Mouse (Mus musculus): ENCODE data around the gene Glyatl3. TPM values are rescaled to one million over a fixed set of nuclear protein-coding genes. Genes with fewer than 3 reads are reported as not detected.

Gene Glyatl3
- polyA plus RNA-seq, 1 experiment from 2014 or later = not detected

DNA sequence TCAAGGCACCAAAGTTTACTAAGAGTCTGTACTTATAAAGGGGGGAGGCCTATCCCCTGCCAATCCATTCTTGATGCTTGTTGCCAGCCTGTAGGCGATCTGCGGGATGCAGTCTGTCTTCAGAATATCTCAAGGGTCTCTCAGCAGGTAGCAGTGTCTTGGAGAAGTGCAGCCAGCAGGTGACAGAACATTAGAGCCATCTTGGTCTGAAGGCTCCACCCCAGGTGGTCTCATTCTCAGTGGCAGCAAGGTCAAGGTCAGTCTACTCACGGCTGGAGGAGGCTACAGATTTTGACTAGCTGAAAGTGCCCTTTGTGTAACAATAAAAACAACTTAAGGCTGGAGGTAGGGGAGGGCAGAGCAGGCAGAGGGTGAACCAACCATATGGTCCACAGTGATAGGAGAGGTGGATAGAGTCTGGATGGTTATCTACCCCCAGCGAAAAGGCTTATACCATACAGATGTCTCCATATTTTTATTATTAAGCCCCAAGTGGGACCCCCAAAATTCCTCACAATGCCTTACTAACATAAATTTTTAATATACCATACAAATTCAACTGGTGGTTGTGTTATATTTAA is 14.3 kb downstream of the Glyatl3 start:
- ATAC-seq (replicated peaks; ENCODE audit: low FRiP score) = no peak
- WGBS = 27% methylated on average over 4 of the region's 4 CpGs
- Histone ChIP-seq H3K4me1 (replicated peaks; ENCODE audit: control insufficient read depth, insufficient read depth, low read length) (no peaks in the 10 kb centered on the region), H3K4me3 (ENCODE audit: low read depth, low read length) (no peak overlapping the region), H3K27ac (ENCODE audit: low read depth, low read length) (no peak overlapping the region), H3K27me3 (ENCODE audit: control insufficient read depth, insufficient read depth, low read length) (no peaks in the 10 kb centered on the region), H3K4me2 (ENCODE audit: low read depth, low read length, severe bottlenecking) (no peak overlapping the region), H3K9ac (ENCODE audit: low read length) (no peak overlapping the region), H3K36me3 (ENCODE audit: control insufficient read depth, insufficient read depth, low read length) (no peaks in the 10 kb centered on the region), H3K9me3 (ENCODE audit: control insufficient read depth, low read length) (no peaks in the 10 kb centered on the region)
- DNase-seq (ENCODE audit: low spot score) = no peak

DNA sequence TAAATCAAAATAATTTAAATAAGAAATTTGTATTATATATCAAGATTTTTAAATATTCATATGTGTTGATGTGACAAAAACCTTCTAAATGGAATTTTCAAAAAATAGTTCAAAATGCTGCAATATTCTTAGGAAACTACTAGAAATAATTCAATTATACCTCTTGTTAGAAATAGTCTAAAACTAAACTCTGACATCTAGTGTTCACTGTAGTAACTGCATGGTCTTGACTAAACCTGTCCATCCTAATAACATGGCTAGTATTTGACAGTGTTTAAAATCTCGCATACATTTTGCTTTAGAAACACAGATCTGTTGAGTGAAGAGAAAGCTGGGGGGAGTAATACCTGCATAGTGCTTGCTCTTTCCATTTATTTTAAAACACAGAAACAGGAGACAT is 17.3 kb downstream of the Glyatl3 start:
- Histone ChIP-seq H3K4me1 (replicated peaks; ENCODE audit: control insufficient read depth, insufficient read depth, low read length) (no peaks in the 10 kb centered on the region), H3K9ac (ENCODE audit: low read length) (no peak overlapping the region), H3K36me3 (ENCODE audit: control insufficient read depth, insufficient read depth, low read length) (no peaks in the 10 kb centered on the region), H3K4me3 (ENCODE audit: low read depth, low read length) (no peak overlapping the region), H3K9me3 (ENCODE audit: control insufficient read depth, low read length) (no peaks in the 10 kb centered on the region), H3K27me3 (ENCODE audit: control insufficient read depth, insufficient read depth, low read length) (no peaks in the 10 kb centered on the region), H3K27ac (ENCODE audit: low read depth, low read length) (no peak overlapping the region), H3K4me2 (ENCODE audit: low read depth, low read length, severe bottlenecking) (no peak overlapping the region)
- ATAC-seq (replicated peaks; ENCODE audit: low FRiP score) = 0 out of 2 replicates have a peak, but pooled peaks have one; percentile 24
- no peak for DNase-seq (ENCODE audit: low spot score)
- 76% methylated on average over 1 of the region's 1 CpGs for WGBS

DNA sequence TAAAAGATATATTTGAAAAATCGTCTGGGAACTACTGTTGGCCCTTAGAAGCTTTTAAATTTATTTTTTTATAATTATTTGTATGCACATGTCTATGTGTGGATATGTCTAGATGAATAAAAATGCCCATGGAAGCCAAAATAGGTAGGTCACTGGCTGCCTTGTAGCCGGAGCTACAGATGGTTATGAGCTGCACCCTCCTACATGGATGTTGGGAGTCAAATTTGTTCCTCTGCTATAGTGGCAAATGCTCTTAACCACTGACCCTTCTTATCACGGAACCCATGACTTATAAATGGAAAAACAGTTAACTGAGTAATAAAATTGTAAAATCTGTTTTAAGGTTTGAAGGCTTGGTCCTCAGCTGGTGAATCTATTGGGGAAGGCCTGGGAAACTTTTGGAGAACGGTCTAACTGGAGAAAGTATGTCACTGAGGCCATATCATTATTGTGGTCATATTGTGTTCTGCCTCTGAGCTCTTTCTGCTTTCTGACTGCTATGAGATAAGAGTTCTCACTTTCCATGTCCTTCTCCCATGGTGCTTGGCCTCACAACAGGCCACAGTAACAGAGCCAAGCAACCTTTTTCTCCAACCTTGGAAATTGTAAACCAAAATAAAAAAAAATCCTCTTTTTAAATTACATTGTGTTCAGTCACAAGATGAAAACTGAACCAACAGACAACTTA is 26.2 kb downstream of the Glyatl3 start:
- ATAC-seq (replicated peaks; ENCODE audit: low FRiP score) (no peak), DNase-seq (ENCODE audit: low spot score) (no peak)
- Histone ChIP-seq H3K4me1 (replicated peaks; ENCODE audit: control insufficient read depth, insufficient read depth, low read length) (no peaks in the 10 kb centered on the region), H3K36me3 (ENCODE audit: control insufficient read depth, insufficient read depth, low read length) (no peaks in the 10 kb centered on the region), H3K9me3 (ENCODE audit: control insufficient read depth, low read length) (no peaks in the 10 kb centered on the region), H3K4me2 (ENCODE audit: low read depth, low read length, severe bottlenecking) (no peak overlapping the region), H3K27ac (ENCODE audit: low read depth, low read length) (no peak overlapping the region), H3K4me3 (ENCODE audit: low read depth, low read length) (no peak overlapping the region), H3K27me3 (ENCODE audit: control insufficient read depth, insufficient read depth, low read length) (no peaks in the 10 kb centered on the region), H3K9ac (ENCODE audit: low read length) (no peak overlapping the region)
- 87% methylated on average over 4 of the region's 4 CpGs for WGBS

DNA sequence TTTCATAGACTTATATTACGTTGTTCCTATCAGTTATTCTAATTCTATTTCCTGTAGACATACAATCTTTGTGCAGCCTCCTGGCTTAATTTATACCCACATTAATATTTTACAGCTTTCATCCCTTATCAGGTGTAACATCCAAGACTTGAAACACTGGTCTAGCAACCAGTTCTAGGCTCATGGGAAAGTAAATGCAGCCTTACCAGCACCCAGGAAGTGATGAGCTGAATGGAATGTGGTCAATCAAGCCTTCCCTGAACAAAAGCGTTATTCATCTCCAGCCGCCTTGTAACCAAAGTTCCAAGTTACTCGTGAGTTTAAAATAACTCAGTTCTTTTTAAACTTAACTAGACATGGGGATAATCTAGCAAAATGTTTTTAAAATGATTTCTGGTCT is 29.0 kb downstream of the Glyatl3 start:
- H3K9ac ChIP-seq (ENCODE audit: low read length) = no peak overlapping the region
- no peaks in the 10 kb centered on the region for H3K27me3 ChIP-seq (ENCODE audit: control insufficient read depth, insufficient read depth, low read length)
- no peaks in the 10 kb centered on the region for H3K9me3 ChIP-seq (ENCODE audit: control insufficient read depth, low read length)
- H3K27ac ChIP-seq (ENCODE audit: low read depth, low read length) = no peak overlapping the region
- no peak overlapping the region for H3K4me2 ChIP-seq (ENCODE audit: low read depth, low read length, severe bottlenecking)
- no peak for ATAC-seq (replicated peaks; ENCODE audit: low FRiP score)
- WGBS = 93% methylated on average over 4 of the region's 4 CpGs
- H3K4me1 ChIP-seq (replicated peaks; ENCODE audit: control insufficient read depth, insufficient read depth, low read length) = no peaks in the 10 kb centered on the region
- DNase-seq (ENCODE audit: low spot score) = no peak
- H3K36me3 ChIP-seq (ENCODE audit: control insufficient read depth, insufficient read depth, low read length) = no peaks in the 10 kb centered on the region
- H3K4me3 ChIP-seq (ENCODE audit: low read depth, low read length) = no peak overlapping the region

DNA sequence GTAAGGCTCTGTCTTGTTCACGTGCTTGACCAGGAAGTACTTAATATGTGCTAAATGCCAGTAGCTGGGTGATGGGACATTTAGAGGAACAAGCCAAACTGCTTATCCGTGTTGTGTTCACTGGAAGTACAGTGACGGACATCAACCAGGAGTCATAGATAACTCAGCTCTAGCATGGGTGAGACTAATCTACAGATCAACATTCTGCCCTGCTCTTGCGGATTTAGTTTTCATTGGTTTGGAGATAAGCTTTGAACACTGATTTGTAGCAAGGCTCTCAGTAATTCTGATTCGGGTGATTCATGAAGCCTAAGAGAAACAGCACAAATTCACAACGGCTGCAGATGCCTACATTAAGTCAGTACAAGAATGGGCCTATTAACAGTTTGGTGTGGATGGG is 32.0 kb downstream of the Glyatl3 start:
- Histone ChIP-seq H3K27ac (ENCODE audit: low read depth, low read length) (no peak overlapping the region), H3K27me3 (ENCODE audit: control insufficient read depth, insufficient read depth, low read length) (no peaks in the 10 kb centered on the region), H3K9me3 (ENCODE audit: control insufficient read depth, low read length) (no peaks in the 10 kb centered on the region), H3K9ac (ENCODE audit: low read length) (no peak overlapping the region), H3K4me3 (ENCODE audit: low read depth, low read length) (no peak overlapping the region), H3K4me1 (replicated peaks; ENCODE audit: control insufficient read depth, insufficient read depth, low read length) (0 out of 2 replicates have a peak, but pooled peaks cover 2% of the 10 kb centered on the region), H3K4me2 (ENCODE audit: low read depth, low read length, severe bottlenecking) (no peak overlapping the region), H3K36me3 (ENCODE audit: control insufficient read depth, insufficient read depth, low read length) (no peaks in the 10 kb centered on the region)
- ATAC-seq (replicated peaks; ENCODE audit: low FRiP score) (no peak), DNase-seq (ENCODE audit: low spot score) (no peak)
- 92% methylated on average over 6 of the region's 6 CpGs for WGBS

DNA sequence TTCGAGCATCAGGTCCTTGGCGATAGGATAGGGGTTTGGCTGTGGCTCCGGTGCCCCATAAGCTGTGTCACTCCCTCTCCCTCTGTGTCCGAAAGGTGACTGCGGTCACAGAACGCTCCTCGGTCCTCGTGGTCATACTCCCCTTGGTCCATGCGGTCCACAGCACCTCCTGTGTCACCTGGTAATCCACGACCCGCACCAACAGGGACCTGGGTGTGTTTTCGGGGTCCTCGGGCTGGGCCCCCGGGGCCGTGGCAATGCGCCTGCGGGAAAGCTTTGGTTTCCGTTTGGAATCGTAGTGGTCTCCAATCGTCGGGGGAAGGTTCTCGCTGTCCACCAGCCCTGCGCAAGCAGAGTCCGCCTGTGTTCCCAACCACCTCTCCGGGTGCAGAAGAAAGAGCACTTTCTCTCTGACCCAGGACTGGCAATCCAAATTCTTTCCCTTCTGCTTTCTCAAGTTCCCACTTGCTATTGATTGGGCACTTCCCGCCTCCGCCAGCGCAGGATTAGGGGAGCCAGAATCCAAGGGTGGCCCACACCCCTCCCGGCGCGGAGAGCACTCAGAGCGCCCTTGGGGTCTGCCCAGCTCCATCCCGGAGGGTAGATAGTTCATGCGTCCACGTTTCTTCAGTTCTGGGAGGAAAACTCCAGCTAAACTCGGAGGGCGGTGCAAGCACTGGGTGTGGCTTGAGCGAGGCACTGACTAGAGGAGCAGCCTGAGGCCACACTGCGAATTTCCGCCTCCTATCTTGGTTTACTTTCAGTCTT is 34.0 kb downstream of the Glyatl3 start, which contains the start of gene 9130008F23Rik:
9130008F23Rik (minus strand) TSS at position 636 of the 768 bp plus-strand sequence.
- H3K36me3 ChIP-seq (ENCODE audit: control insufficient read depth, insufficient read depth, low read length) = no peaks in the 10 kb centered on the region
- H3K9me3 ChIP-seq (ENCODE audit: control insufficient read depth, low read length) = no peaks in the 10 kb centered on the region
- H3K4me3 ChIP-seq (ENCODE audit: low read depth, low read length) = peak within 1 kb of the TSS; percentile 50
- ATAC-seq (replicated peaks; ENCODE audit: low FRiP score) (peak; percentile 83), DNase-seq (ENCODE audit: low spot score) (peak; percentile 61)
- H3K27ac ChIP-seq (ENCODE audit: low read depth, low read length) = no peak within 1 kb of the TSS
- H3K4me2 ChIP-seq (ENCODE audit: low read depth, low read length, severe bottlenecking) = peak within 1 kb of the TSS; percentile 88
- 1% methylated on average over 40 of the region's 40 CpGs for WGBS
- no peaks in the 10 kb centered on the region for H3K27me3 ChIP-seq (ENCODE audit: control insufficient read depth, insufficient read depth, low read length)
- 0 out of 2 replicates have a peak, but pooled peaks cover 2% of the 10 kb centered on the region for H3K4me1 ChIP-seq (replicated peaks; ENCODE audit: control insufficient read depth, insufficient read depth, low read length)
- H3K9ac ChIP-seq (ENCODE audit: low read length) = peak within 1 kb of the TSS; percentile 57

DNA sequence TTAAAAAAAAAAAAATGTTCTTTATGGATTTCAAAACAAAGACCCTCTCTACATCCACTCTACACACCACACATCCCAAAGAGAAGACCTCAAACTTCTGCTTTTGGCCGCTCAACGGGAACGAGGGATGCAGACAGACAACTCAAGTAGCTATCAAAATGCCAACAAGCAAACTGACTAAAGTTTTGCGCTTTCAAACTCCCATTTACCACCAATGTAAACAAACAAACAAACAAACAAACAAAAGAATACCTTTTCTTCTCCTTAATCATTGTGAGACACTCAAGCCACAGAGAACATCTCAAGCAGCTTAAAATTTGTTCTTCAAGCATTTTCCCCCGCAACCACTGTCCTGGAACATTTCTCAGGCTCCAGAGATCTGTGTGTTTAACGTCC is 34.6 kb downstream of the Glyatl3 start:
- no peak overlapping the region for H3K27ac ChIP-seq (ENCODE audit: low read depth, low read length)
- peak overlapping the region; percentile 57 for H3K9ac ChIP-seq (ENCODE audit: low read length)
- no peaks in the 10 kb centered on the region for H3K9me3 ChIP-seq (ENCODE audit: control insufficient read depth, low read length)
- 13% methylated on average over 6 of the region's 6 CpGs for WGBS
- H3K27me3 ChIP-seq (ENCODE audit: control insufficient read depth, insufficient read depth, low read length) = no peaks in the 10 kb centered on the region
- DNase-seq (ENCODE audit: low spot score) (no peak), ATAC-seq (replicated peaks; ENCODE audit: low FRiP score) (no peak)
- no peaks in the 10 kb centered on the region for H3K36me3 ChIP-seq (ENCODE audit: control insufficient read depth, insufficient read depth, low read length)
- H3K4me2 ChIP-seq (ENCODE audit: low read depth, low read length, severe bottlenecking) = peak overlapping the region; percentile 88
- 0 out of 2 replicates have a peak, but pooled peaks cover 2% of the 10 kb centered on the region for H3K4me1 ChIP-seq (replicated peaks; ENCODE audit: control insufficient read depth, insufficient read depth, low read length)
- H3K4me3 ChIP-seq (ENCODE audit: low read depth, low read length) = peak overlapping the region; percentile 50

DNA sequence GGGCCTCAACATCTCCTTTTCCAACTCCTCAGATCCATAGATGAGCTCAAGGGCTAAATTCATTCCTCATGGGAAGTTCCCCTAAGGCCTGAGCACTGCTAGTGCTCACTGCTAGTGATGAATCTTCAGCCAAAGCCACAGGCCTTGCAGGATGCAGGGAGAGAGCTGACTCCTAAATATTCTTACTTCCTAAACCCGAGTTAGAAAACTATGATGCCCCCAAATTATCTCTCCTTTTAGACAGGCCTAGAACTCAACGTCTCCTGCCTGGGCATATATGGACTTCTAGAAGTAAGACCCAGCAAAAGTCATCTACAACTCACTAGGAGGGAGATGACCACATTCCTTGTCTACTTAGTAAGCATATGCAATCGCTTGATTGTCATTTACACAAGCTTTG is 36.4 kb downstream of the Glyatl3 start:
- no peaks in the 10 kb centered on the region for H3K9me3 ChIP-seq (ENCODE audit: control insufficient read depth, low read length)
- no peaks in the 10 kb centered on the region for H3K36me3 ChIP-seq (ENCODE audit: control insufficient read depth, insufficient read depth, low read length)
- DNase-seq (ENCODE audit: low spot score) (no peak), ATAC-seq (replicated peaks; ENCODE audit: low FRiP score) (no peak)
- WGBS = 42% methylated on average over 3 of the region's 3 CpGs
- no peak overlapping the region for H3K9ac ChIP-seq (ENCODE audit: low read length)
- no peaks in the 10 kb centered on the region for H3K27me3 ChIP-seq (ENCODE audit: control insufficient read depth, insufficient read depth, low read length)
- H3K27ac ChIP-seq (ENCODE audit: low read depth, low read length) = no peak overlapping the region
- no peak overlapping the region for H3K4me2 ChIP-seq (ENCODE audit: low read depth, low read length, severe bottlenecking)
- H3K4me1 ChIP-seq (replicated peaks; ENCODE audit: control insufficient read depth, insufficient read depth, low read length) = 0 out of 2 replicates have a peak, but pooled peaks cover 2% of the 10 kb centered on the region
- no peak overlapping the region for H3K4me3 ChIP-seq (ENCODE audit: low read depth, low read length)

Data from forebrain, embryonic 11.5 days (tissue).